Mouse (Mus musculus) adrenal gland, postnatal 36 days (tissue): ENCODE measurements at regions not wholly inside any gene's neighbourhood (a gene's known extent, or its start where the extent isn't known, plus 50 kb on each side); places are given as distances from the start of the nearest gene placed in this dataset.

Source experiments
- DNase-seq, 2 experiments: peaks; one replicate each; pipeline ENCODE4 v3.0.0; 2021; ENCODE audit warnings: mixed read lengths in 1 of 2

DNA sequence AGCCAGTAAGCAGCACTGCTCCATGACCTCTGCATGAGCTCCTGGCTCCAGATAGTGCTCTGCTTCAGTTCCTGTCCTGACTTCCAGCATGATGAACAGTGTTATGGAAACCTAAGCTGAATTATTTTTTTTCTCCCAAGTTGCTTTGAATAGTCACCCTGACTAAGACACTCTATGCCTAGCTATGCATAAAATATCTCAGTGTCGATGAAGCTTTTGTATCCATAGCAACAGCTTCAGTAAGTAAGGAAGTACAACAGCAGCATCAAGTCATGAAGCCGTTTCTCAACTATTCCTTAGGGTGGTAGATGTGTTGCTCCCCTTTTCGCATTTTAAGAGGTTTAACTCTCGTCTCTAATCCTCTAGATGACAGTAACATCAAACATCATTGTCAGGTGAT lies 228.4 kb upstream of the Gpc5 start:
- no peak for DNase-seq

DNA sequence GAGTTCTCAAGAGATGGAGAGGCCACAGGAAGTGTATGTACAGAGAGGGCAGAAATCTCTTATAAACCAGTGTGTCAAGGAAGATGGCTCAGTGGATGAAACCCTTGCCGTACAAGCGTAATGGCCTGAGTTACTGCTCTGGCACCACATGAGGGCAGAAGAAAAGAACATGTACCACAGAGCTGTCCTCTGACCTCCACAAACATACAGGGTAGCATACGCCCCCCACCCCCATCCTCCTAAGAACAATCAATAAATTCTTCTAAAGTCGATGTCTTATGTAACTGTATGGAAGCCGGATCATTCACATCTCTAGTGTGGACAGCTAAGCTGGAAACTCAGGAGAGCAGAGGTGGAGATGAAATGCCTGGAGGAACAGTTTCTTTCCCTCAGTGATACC lies 227.9 kb upstream of the Gpc5 start:
- no peak for DNase-seq

DNA sequence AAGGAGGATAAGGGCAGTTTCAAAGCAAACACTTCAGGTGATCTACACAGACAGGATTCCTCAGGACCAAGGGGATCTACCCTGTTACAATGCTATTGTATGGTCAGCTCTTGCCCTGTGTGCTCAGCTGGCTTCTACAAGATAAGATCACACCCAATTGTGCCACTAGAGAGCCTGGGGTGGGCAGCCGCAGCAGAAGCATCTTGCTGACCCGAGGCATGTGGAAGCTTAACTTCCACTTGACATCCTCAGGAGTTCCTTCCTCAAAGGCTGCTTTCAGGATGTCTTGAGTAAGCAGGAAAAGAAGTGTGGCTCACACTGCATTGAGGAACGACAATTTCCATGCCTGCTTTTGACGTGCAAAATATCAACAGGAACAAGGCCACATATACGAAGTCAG lies 222.8 kb upstream of the Gpc5 start:
- no peak for DNase-seq

DNA sequence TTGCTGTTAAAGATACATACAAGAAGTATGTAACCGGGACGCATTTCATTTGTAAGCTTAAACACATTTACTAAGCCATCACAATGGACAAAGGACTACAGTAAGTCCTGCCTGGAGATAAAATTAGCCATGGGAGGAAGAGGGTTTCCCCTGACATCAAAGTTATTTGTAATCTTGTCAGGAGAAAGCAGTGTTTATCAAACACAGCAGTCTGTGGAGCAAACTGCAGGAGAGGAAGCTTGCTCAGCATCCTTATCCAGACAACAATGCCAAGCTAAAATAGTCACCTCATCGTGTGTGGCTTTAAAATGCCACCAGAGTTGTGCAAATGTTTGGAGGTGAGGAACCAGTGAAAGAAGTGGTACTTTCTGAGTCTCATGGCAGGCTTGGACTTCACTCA lies 216.9 kb upstream of the Gpc5 start:
- no peak for DNase-seq

DNA sequence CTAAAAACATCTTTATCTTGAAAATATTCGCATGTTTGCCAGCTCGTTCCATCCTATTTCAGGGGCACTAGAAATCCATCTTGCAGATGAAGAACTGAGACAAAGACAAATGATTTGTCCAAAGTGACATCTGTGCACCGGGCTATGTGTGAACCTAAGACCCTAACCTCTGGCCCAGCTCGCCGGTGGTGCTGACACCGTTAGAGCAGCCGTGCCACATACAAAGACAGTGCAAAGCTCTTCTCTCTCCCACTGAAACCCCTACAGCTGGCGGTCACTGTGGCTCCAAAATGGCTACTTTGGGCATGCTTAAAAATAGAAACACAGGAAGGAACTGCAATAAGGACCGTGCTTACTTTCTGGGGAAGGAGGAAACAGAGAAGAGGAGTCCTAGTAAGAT lies 215.6 kb upstream of the Gpc5 start:
- DNase-seq: no peak

DNA sequence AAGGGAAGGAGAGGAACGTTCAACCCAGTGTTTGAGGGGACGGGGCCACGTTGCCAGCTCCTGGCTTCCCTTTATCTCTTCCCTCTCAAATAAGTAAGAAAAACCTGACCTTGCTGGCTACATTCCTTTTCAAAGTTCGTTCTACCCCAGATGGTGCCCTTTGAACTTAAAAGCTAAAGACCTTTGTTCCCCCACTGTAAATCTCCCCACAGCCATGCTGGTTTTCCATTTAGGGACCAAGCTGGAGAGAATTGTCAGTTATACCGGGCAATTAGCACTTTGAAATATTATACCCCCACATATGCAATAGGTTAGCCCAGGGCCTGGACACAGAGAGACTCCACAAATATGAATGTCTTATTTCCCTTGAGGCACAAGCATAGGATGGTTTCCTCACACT lies 214.5 kb upstream of the Gpc5 start:
- DNase-seq: no peak

DNA sequence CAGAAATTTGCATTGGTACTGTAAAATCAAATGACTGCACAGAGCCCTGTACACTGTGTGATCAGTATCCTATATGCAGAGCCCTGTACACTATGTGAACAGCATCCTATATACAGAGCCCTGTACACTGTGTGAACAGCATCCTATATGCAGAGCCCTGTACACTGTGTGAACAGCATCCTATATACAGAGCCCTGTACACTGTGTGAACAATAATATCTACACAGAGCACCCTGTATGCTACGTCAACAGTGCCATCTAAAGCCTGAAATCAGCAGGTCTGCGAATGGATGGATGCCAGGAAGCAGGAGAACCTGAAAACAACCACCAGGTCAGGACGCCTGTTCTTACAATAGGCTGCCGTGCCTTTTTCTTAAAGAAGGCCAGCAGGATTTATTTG lies 211.7 kb upstream of the Gpc5 start:
- DNase-seq: no peak

DNA sequence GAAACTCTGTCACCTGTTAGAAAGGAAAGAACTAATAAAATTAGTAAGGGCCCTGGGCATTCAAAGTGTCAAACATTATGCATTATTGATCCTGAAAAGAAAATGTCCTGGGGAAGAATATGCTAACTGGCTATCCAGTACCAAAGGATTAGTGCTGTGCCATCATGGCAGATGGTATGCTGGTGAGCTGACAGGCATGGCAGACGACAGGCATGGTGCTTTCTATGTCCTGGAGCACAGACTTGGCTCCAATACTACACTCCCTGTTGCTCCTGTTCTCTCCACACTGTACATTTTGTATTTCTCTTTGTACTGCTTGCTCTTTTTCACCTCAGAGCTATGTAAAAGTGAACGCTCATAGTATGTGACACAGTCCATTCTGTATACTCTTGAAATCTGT lies 187.9 kb upstream of the Gpc5 start:
- no peak for DNase-seq

DNA sequence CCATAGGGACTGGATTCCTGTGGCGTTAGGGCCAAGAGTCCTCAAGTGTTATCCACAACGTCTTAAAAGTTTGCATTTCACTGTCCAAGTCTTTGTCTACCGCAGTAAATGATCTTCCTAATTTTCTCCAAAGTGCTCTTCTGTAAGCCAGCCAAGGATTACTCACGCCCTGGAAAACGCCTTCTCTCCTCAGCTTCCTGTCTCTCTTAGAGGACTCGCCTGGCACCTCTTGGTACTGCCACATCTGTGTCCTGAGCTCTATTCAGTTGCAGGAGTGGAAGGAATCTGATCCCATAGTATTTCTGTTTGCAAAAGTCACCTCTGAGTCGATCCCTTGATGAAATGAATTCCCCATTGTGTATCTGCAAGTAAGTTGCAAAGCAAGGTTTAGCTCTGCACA lies 179.7 kb upstream of the Gpc5 start:
- peak in 1 of 2 experiments; percentile 1 for DNase-seq

DNA sequence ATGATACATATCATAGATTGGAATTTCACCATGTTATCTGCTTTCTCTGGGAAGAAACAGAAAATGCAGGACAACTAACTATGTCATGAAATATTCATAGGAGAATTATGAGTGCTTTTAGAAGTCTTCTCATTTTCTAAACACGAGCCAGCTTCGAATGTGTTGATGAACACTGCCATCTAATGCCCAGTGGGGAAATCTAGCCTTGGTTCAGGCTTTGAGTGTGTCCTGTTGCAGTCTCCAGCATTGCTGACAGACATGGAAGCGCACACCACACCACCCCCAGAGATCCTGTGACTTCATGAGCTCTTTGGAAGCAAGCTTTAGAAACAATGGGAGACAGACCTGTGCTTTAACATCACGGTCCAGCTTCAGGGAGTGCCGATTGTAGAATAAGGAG lies 178.8 kb upstream of the Gpc5 start:
- peak; percentile 11 to 24 for DNase-seq

DNA sequence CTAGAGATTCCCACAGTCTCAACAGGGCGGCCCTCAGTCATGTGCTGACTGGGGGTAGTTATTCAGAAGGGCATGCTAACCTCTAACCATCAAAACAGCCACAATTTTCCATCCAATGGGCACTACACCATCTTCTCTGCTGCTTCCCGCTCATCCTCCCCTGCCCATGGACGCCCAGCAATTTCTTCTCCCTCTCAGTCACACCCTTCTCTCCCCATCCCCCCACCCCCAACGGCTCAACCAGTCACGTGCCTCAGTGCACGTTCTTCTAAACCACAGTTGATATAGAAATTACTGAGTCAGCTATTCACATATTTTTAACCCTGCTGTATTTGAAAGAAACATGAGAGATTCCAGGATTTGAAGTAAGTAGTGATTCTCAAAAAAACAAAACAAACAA lies 146.3 kb upstream of the Gpc5 start:
- DNase-seq: no peak

DNA sequence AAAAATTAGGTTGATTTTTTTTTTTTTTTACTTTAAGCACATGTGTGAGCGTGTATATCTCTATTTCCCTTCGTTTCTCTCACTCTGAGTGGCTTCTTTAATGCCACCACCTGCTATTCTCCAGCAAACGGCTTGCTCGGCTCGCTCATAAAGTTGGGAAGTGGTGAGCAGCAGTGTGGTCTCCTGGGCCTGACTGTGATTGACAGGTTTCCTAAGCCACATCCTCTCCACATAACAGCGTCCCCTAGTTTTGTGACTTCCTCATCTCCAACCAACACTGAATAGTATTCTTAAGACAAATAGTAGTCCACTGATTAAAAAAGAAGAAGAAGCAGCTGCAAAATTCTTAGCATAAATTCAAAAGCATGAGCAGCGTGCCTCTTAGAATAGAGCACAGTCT lies 145.7 kb upstream of the Gpc5 start:
- no peak for DNase-seq

DNA sequence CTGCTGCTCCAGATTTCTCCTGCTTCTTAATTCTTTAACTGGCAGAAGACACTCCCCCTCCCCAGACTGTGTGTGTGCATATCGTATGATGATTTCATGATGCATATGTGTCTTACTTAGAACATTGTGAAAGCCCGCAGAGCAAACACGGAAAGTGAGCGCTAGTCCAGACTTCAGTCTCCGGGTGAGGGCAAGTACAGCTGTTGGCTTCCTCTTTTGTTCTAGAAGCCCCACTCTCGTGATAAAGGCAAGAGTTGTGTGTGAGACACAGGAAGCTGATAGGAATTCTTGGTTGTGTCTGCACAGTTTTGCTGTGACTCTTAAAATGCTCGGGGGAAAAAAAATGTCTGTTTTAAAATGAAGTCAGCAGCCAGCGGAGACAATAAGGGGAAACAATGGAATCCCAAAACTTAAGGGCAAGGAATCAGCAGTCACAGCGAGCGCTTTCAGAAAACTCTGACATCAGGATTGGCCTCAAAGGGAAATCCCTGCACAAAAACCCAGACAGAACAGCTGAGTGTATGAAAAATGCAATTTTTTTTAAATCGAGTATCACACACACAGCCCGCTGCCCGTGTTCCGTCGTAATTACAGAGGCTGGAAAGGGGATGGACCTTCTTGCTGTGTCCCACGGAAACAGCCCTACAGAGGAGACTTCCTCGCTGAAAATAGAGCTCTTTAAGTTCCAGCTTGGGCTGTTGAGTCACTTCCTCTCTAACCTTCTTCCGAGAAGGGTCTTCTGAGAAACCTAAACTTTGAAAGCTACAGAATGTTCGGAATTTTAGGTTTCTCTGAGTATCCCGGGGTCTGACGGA lies 143.5 kb upstream of the Gpc5 start:
- no peak for DNase-seq

DNA sequence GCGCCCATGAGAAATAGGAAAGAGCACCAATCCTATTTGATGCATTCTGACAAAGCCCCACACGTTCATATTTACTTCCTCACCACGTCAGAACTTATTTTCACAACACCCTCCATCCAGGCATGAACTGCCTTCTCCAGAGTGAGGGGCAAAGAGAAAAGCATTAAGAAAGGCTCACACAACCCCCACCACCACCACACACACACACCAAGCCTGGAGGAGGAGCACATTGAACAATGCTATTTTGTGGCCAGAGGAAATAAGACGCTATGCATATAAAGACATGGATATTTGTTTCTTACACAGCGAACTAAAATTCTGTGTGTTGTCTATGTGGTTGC lies 142.9 kb upstream of the Gpc5 start:
- no peak for DNase-seq

DNA sequence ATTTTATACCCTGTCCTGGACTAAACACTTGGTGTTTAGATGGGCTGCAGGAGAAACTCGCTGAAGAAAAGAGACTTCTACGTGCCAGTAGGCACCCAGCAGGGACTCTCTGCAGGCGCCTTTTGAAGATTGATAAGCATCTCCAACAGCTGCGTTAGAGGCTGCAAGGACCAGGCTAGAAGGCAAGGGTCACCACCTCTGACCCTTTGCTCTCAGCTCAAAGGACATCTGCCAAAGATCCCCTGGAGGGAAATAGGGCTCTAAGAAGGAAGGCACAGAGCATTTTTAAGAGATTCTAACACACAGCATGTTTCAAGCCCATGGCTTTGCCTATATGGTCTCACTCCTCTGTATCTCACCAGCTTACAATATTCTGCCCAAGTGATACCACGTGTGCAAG lies 139.7 kb upstream of the Gpc5 start:
- no peak for DNase-seq

DNA sequence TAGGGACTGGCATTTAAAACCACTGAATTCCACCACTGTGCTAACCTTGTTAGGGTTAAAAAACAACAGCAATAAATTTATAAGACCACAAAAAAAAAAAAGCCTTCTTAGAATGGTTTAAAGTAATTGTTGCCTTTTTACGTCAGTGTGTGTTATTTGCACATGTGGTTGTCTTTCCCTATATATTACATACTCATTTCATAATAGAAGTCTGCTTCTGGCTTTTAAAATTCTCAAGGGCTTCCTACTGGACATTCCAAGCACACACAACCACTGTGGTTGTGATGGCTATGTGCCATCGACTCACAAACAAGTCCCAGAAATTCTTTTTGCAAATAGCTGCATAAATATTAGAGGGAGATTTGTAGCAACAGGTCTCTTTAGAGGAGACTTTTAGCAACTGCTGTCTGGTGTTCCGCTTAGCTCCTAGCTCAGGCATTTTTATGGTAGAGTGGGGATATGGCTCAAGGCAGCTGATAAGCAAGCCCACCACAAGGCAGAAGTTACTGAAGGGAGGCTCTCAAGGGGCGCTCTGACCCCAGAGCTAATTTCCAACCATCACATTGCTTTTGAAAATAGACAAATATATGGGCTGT lies 138.8 kb upstream of the Gpc5 start:
- no peak for DNase-seq

DNA sequence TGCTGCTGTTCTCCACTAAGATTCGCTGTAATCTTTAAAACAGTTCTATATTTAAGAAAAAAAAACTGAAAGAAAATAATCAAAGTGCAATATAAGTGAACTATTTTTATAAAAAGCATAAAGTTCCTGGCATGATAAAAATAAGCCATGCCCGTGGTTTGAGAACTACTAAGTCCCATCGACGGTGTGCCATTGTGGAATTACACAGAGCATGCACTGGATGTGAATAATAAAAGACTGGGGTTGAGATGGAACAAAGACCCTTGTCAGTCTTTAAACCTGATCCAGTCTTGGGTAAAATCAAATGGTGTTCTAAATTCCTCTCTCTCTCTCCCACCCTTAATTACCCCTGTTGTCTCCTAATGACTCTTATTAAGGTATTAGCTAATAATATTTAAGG lies 137.7 kb upstream of the Gpc5 start:
- DNase-seq: no peak

DNA sequence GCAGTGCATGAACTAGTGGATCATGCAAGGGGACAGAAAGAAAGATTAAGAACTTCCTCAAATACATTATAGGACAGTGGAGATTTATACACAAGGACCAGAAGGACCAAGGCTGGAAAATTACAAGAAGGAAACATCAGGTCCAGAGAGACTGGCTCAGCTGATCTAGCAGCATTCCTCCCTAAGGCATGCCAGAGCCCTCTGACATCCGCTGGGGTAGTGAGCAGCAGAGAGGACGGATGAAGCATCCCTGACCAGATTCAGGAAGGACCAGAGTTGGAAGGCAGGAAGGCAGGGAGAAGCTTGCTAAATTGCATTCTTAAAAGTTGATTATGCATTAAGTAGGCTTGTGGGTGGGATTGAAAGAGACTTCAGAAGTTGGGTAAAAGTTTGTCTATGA lies 136.4 kb upstream of the Gpc5 start:
- DNase-seq: no peak

DNA sequence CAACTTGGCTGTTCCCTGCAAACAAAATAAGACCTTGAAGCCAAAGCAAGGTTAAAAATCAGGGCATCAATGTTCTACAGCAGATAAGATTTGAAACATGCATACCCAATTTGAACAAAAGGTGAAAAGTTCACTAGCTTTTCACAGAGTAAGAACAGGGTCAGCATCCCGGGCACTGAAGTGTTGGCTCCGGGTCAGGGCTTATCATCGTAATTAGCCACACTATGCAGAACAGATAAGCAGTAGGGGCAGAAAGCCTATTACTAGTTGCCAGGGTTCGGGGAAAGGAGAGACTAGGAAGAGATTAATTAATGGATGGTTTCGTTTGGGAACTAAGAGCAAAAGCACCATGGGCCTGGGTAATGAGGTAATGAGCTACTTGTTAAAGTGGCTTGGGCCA lies 131.7 kb upstream of the Gpc5 start:
- DNase-seq: no peak

DNA sequence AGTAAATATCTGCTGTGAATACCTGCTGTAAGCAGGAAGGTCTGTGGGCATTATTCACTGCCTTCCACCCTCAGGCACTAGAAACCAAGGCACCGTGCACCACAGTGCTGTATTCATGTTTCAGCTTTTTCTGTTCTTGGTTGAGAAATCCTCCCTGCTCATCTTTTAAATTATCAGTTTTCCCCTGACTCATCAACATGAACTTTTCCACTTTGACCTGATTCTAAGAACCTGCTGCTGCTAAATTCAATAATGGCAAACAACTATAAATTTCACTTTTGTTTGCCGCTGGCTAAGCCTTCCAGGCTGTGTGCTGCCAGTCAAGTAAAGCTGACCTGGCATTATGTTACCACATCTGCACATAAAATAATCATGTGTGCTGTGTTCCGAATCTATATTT lies 126.1 kb upstream of the Gpc5 start:
- no peak for DNase-seq

DNA sequence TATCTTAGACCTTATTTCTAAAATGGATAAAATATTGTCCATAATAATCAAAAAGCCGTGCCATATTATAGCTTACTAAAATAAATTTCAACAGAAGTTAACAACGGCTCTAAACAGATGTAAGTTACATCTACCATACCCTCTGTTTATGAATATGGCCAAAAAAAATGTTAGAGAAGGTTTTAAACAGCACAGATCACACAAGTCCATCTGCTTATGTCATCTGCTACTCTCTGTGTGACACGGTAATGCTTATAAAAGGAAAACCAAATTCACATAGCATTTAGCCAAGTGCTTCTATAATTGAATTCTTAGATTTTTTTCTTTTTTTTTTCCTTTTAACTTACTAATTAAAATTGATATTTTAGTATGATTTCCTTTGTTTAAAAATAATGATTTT lies 123.0 kb upstream of the Gpc5 start:
- no peak for DNase-seq

DNA sequence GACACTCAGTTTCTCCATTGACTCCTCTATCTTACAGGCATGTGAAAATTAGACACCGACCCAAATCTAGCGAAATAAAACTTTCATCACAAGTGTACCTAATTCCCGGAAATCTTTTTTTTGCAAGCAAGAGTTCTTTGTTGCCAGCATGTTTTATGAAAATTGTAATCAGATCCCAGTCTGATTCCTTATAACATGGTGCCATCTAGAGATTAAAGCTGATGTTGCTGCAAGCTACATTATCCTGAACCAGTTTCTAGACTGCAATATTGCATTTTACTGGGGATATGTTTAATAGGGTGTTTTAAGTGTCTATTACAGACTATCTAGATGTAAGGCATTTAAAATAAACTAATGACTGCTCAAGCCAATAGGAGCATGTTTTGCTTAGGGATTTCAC lies 110.9 kb upstream of the Gpc5 start:
- DNase-seq: no peak

DNA sequence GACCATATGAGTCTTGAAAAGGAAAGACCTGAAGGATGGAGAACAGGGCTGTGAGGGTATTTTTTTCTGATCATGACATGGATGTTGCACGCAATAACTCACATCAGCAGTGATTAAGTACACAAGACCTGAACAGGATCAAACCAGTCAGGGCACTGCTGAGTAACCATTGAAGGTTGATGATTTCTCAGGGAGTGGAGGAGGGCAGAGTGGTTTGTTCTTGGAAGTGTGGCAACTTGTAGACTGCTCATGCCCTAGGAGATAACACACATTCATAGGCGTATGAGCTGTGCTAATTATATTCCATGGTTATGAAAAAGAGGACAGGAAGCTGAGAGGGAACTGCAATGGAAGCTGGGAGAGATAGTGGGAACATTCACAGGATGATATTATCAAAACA lies 88.8 kb upstream of the Gpc5 start:
- no peak for DNase-seq

DNA sequence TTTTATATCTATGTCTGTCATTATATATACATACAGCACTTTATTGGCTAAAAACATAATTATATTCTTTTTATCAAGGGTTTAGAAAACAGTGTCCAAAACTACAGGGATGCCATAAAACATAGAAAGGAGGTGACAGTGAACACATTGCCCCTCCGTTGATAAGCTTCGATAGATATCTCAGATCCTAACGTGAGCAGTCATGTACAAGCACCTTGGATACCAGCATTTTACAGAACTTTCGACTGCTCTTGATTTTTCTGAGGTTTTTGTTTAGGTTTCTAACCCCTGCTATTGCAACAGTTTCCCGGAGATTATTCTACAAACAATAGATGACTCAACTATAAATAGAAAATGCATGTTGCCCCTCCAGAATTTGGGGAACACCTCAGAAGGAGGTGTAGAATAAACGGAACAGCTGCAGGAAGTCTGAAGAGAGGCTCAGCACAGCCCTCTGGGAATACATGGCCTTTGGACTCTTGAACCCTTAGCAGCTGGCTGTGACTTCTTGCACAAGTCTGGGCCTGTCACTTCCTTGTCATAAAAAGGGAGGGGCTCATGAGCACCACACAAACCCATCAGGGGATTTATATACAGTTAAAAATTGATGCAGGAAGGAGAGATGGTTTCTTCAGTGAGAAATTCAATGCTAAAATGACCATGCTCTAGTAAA lies 87.1 kb upstream of the Gpc5 start:
- DNase-seq: no peak
